Mouse (Mus musculus): ENCODE measurements at regions not wholly inside any gene's neighbourhood (a gene's known extent, or its start where the extent isn't known, plus 50 kb on each side); places are given as distances from the start of the nearest gene placed in this dataset.

- DNase-seq (ENCODE audit: low spot score in 2 of 2), result no peak
Observed at GRCm38 (mm10) chr9:23535872-23536271, 313.0 kb downstream of the Bmper start.

GRCm38 (mm10) chr9:23538051-23538450 is 315.2 kb downstream of the Bmper start:
- no peak for DNase-seq (ENCODE audit: low spot score in 2 of 2)

GRCm38 (mm10) chr9:23551692-23552091 is 328.8 kb downstream of the Bmper start:
- DNase-seq (ENCODE audit: low spot score in 2 of 2), result no peak

- DNase-seq (ENCODE audit: low spot score in 2 of 2), result no peak
Observed at GRCm38 (mm10) chr9:23553766-23554165, 330.9 kb downstream of the Bmper start.

GRCm38 (mm10) chr9:23557601-23558000 is 334.7 kb downstream of the Bmper start:
- DNase-seq (ENCODE audit: low spot score in 2 of 2), result no peak

GRCm38 (mm10) chr9:23561924-23562323 is 339.0 kb downstream of the Bmper start:
- no peak for DNase-seq (ENCODE audit: low spot score in 2 of 2)

- no peak for DNase-seq (ENCODE audit: low spot score in 2 of 2)
Observed at GRCm38 (mm10) chr9:23567081-23567480, 344.2 kb downstream of the Bmper start.

- no peak for DNase-seq (ENCODE audit: low spot score in 2 of 2)
Observed at GRCm38 (mm10) chr9:23570150-23570549, 347.3 kb downstream of the Bmper start.

GRCm38 (mm10) chr9:23576314-23576713 is 353.4 kb downstream of the Bmper start:
- no peak for DNase-seq (ENCODE audit: low spot score in 2 of 2)

- DNase-seq (ENCODE audit: low spot score in 2 of 2), result no peak
Observed at GRCm38 (mm10) chr9:23580155-23580554, 357.3 kb downstream of the Bmper start.

- peak; percentile 63 to 77 for DNase-seq (ENCODE audit: low spot score in 2 of 2)
Observed at GRCm38 (mm10) chr9:23581039-23581606, 358.2 kb downstream of the Bmper start.

- DNase-seq (ENCODE audit: low spot score in 2 of 2), result no peak
Observed at GRCm38 (mm10) chr9:23584561-23584960, 361.7 kb downstream of the Bmper start.

GRCm38 (mm10) chr9:23589024-23589423 is 366.1 kb downstream of the Bmper start:
- DNase-seq (ENCODE audit: low spot score in 2 of 2), result no peak

- no peak for DNase-seq (ENCODE audit: low spot score in 2 of 2)
Observed at GRCm38 (mm10) chr9:23591906-23592305, 369.0 kb downstream of the Bmper start.

- DNase-seq (ENCODE audit: low spot score in 2 of 2), result no peak
Observed at GRCm38 (mm10) chr9:23600623-23601022, 377.7 kb downstream of the Bmper start.

Data from frontal cortex, postnatal 10 days (tissue).